Mouse (Mus musculus): ENCODE data around the gene Tbc1d4. TPM values are rescaled to one million over a fixed set of nuclear protein-coding genes. Genes with fewer than 3 reads are reported as not detected.

The Tbc1d4 gene
- polyA plus RNA-seq, 3 experiments from 2014 or later, result 65.2 to 284 (median 227) TPM

- no peak for ATAC-seq
Measured at GRCm38 (mm10) chr14:101530455-101530854, 78.5 kb downstream of the Tbc1d4 start.

DNA sequence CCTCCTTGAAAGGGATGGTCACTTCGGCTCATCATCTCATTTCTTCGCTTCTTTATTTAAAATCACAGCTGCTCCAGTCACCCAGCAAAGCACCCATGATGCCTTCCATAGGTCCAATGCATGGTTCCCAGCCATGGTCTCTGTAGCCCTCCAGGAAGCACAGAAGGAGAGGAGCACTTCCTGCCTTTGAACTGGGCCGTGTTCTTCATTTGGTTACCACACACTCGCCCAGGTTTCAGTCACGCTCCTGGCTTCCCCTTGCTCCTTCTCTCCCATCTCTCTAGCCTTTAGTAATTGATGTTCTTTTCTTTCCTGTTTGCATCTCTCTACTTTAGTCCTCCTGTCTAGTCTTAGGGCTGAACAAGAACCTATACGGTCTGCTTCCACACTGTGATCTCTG lies 79.8 kb downstream of the Tbc1d4 start:
- ATAC-seq, result no peak

GRCm38 (mm10) chr14:101527420-101527996 lies 81.5 kb downstream of the Tbc1d4 start:
- no peak for ATAC-seq

- ATAC-seq, result no peak
Measured at GRCm38 (mm10) chr14:101526478-101526877, 82.5 kb downstream of the Tbc1d4 start.

DNA sequence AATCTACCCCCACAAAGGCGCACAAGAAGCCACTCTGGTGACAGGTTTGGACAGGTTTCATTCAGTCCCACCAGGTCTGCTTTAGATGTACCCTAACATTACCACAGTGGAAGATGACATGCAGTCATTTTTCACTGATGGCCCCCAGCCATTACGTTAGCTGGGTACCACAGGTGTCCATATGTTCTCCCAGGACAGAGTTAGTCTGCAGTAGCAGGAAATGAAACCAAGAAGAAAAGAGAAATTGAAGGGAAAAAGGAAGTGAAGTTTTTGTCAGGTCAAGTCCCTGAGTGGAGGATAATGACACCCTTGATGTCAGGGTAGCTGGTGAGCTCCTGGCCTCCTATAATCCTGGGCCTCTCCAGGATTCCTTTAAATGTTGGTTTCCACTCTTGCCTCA lies 89.0 kb downstream of the Tbc1d4 start:
- ATAC-seq, result no peak

GRCm38 (mm10) chr14:101518259-101518658 lies 90.7 kb downstream of the Tbc1d4 start:
- ATAC-seq, result no peak

- no peak for ATAC-seq
Measured at GRCm38 (mm10) chr14:101517801-101518200, 91.2 kb downstream of the Tbc1d4 start.

DNA sequence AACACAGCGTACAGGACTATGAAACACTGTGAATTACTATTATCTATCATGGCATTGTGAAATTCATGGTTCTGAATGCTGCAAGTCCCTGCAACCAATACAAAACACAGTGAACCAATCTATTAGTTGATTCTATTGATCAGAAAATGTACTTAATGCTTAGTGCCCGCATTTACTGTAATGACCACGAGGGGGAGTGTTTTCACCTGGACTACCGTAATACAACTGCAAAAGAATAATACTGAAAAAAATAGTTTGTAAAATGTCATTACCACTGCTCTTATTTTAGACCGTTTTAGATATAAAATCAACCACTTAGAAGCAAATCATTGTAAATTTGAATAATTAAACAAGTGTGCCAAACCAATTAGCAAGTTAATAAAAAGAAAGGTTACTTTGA lies 91.7 kb downstream of the Tbc1d4 start:
- peak; percentile 78 for ATAC-seq

DNA sequence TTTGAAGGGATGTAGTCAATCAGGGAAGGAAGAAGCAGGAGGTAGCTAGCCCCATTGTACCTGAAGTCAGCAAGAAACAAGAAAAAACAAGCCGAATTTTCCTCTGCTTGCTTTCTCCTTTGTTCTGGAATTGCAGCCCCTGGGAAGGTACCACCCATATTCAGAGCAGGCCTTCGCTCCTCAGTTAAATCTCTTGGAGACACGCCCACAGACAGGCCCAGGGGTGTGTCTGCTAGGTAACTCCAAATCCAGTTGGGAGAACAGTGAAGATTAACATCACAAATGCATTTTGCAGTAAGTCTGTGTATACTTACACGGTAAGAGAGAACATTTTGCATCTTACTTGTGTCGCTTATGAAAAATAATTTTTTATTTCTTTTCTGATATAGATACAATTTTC lies 92.1 kb downstream of the Tbc1d4 start:
- no peak for ATAC-seq

- no peak for ATAC-seq
Measured at GRCm38 (mm10) chr14:101516031-101516430, 93.0 kb downstream of the Tbc1d4 start.

DNA sequence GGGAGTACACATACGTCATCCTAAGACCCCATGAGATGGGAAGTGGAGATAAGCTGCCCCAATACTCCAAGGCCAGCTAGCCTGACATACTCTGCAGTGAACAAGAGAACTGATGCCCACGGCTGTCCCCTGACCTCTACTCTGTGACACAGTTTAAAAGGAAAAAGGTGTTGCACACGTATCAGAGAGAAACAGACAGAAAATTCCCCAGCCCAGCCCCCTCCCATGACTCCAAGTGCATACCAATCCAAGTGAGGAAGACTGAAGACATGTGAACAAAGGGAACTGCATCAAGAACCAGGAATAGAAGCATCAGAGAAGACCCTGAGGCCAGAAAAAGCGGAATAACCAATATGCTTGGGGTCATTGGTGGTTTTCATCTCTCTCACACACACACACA lies 93.7 kb downstream of the Tbc1d4 start:
- no peak for ATAC-seq

- no peak for ATAC-seq
Measured at GRCm38 (mm10) chr14:101514557-101514971, 94.4 kb downstream of the Tbc1d4 start.

DNA sequence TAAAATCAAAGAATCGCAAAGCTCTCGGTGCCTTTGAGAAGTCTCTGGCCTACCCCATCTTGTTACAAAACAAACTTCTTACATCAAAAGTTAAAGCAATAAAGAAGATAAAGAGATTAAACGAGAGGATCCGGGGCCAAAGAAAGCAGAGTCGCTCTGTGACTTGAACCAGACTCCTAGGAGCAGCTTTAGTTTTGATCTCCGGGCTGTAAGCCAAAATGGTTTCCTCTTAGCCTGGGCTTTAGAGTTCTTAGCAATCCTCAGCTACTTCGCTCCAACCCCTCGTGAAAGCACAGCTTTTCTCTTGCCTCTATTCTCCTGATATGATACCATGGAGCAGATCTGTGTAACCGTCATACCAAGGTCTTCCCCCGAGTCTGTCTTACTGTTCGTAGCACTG lies 95.8 kb downstream of the Tbc1d4 start:
- ATAC-seq, result no peak

DNA sequence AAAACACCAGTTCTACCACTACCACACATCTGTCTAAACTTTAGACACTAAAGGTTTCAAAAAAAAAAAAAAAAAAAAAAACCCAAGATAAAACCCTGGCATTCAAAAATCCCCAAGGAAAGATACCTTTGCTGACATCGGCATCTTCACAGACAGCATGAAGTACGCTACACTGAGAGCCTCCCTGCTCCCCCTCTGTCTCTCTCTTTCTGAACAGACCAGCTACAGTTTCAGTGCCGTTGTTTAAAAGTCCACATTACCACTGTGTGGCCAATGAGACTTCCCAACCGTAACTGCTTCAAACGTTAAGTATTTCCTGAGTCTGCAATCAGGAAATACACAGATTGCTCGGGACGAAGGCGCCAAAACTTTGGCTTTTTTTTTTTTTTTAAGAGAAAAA lies 97.6 kb downstream of the Tbc1d4 start:
- ATAC-seq, result no peak

DNA sequence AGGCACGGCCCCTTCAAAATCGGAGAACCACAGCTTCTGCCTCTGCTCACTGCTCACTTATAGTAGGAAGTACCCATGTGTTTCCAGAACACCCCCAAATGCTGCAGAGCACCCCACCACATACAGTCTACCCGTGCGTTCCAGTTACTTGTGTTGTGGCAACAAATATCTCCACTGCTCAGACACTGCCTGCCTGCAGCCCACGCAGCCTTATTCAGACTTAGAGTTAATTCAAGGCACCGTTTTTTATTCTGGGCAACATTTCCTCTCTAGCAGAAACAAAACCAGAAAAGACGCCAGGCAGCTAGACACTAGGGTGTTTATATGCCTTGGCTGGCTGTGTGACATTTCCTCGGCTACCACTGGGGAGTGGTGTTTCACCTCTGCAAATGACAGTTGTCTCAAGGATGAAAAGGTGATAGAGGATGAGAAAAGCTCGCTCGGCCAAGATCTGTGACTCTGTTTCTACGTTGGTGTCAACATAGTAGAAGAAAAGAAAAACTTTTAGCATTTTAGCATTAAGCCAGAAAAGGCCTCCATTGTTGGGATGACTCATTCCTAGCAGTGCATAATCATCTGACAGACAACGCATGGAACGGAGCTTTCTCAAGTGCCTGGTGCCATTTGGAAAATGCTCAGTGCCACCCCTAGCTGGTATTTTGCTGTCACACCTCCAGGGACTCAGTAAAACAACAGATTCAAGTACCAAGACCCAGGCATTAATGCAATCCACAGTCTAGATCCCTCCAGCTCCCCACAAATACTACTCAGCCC lies 98.3 kb downstream of the Tbc1d4 start:
- ATAC-seq, result peak; percentile 84

DNA sequence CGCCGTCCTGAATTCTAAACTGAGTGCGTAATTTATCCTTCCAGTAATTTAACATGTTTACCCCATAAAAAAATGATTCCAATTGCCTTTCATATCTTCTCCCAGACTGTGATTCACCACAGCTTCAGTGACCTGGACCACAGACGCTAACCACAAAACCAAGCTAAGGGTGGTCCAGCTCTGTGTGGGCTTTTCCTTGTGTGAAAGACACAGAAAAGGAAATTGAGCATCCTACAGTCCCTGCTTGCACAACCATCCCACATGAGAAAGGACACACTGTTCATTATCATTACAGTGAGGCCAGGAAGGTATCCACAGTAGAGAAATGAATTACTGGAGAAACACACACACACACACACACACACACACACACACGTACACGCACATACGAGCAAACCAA lies 99.2 kb downstream of the Tbc1d4 start:
- no peak for ATAC-seq

DNA sequence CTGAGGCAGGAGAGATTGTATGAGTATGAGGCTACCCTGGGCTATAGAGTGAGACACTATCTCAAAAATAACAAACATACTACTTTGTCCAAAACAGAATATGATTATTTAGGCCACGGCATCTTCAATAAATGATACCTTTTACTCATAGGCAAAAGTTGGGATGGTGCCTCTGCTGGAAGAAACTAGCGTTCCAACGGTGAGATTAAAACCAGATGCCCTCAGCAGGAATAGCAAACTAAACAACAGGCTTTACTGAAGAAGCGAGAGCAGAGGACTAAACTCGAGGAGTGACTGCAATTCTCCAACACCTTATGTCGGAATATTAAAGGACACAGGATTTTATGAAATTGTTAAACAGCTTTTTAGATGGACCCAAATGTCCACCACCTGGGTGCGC lies 101.0 kb downstream of the Tbc1d4 start:
- no peak for ATAC-seq

DNA sequence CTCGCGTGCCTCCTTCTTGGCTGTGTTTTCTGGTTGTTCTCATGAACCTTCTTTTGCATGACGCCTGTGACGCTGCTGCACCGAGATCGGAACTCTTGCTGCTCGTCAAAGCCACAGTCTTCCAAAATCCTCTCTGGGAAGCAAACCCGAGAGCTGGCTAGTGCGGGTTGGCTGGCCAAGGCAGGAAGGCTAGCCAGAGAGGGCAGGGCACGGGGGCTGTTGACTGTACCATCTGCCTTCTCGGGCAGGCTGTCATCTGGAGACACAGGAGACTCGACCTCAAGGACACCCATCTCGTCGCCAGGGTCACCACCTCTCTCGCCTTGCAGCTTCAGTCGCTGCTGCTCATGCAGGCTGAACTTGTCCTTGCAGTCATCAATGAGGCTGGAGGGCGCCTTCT lies 101.8 kb downstream of the Tbc1d4 start:
- no peak for ATAC-seq

GRCm38 (mm10) chr14:101505805-101506204 lies 103.2 kb downstream of the Tbc1d4 start:
- no peak for ATAC-seq

DNA sequence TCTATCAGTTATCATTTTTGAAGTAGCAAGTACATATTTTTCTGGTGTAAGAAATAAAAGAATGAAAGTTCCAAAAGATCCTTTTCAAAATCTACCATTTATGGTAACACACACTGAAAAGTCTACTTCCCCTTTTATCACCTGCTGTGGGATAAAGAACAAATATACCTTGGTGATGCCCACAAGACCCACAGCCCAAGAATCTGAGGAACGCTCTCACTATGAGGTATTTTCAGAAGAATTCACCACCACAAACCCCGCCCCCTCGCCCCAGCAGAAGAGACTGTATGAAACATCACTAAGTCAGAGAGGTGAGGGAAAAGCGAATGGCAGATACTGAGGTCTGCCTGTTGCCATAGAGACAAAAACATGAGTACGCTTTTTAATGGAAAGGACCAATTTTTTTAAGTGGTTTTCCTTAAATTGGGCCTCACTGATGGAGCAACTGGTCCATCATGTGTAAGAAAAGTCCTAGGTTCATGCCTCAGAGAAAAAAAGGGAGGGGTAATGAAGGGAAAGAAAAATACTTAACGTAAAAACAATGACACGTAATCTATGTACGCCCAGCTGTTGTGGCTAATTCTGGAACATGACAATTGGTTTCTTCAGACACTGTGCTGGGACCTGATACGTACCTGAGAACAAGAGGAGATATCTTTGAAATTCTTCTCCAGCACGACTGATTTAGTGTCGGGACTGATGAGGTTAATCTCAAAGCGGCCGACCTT lies 104.4 kb downstream of the Tbc1d4 start:
- ATAC-seq, result peak; percentile 86

- no peak for ATAC-seq
Measured at GRCm38 (mm10) chr14:101503168-101503961, 105.6 kb downstream of the Tbc1d4 start.

- ATAC-seq, result no peak
Measured at GRCm38 (mm10) chr14:101501868-101502267, 107.1 kb downstream of the Tbc1d4 start.

DNA sequence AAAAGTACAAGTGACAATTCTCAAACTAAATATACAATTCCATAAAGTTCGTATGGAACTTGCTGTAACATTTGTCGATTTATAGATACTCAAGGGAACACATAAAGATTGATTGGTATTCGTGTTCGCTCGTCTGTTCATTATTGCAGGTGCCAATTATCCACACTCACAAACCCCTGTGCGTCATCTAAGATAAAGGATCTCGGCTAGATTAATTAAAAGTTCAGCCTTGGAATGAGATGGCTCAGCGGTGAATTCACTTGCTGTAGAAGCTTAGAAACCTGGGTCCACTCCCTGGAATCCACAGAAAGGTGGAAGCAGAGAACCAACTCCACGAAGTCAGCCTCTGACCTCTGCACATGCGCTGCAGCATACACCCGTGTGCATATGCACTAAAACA lies 107.5 kb downstream of the Tbc1d4 start:
- no peak for ATAC-seq
